Mouse (Mus musculus): Measurements from ENCODE around the gene Tmod3. TPM values are rescaled to one million over a fixed set of nuclear protein-coding genes. Genes with fewer than 3 reads are reported as not detected.
"Not testable (repeated sequence)": the region's sequence is repeated elsewhere in the genome, so short reads cannot be mapped to it uniquely, and the experiment has no call there.

Tmod3 gene
- total RNA-seq, 2 experiments from 2014 or later, result 43.6 to 62.5 TPM

GRCm38 (mm10) chr9:75522217-75522616 is 37.2 kb downstream of the Tmod3 start:
- intact Hi-C loops (cut with DNase I), result loop anchor here (5.0 kb wide), 2 partner anchors 35 to 60 kb away; partner anchors contain the start of gene Tmod3
- TF ChIP-seq CTCF (IDR thresholded peaks at IDR 0.05), result no peak
- no peak for DNase-seq (ENCODE audit: extremely low spot score in 1 of 2, low spot score in 2 of 2)

GRCm38 (mm10) chr9:75521788-75522187 is 37.7 kb downstream of the Tmod3 start:
- TF ChIP-seq CTCF (IDR thresholded peaks at IDR 0.05), result peak; percentile 56
- intact Hi-C loops (cut with DNase I), result loop anchor here (5.0 kb wide), 2 partner anchors 36 to 61 kb away; partner anchors contain the start of gene Tmod3

More at GRCm38 (mm10) chr9:75522217-75522616, 37.2 kb downstream of the Tmod3 start:
- Histone ChIP-seq H3K4me3 (no peak overlapping the region), H3K27ac (no peak overlapping the region)

DNA sequence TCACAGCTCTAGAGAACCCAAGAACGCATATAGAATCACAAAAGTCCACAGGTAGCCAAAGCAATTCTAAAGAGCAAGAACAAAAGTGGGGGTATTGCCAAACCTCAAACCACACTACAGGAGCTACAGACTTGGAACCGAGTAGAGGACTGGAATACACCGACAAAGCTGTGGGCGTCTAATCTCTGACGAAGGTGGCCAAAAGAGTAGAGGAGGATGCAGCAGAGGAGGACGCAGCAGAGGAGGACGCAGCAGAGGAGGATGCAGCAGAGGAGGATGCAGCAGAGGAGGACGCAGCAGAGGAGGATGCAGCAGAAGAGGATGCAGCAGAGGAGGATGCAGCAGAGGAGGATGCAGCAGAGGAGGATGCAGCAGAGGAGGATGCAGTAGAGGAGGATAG is 38.5 kb downstream of the Tmod3 start:
- H3K4me3 ChIP-seq, result no peak overlapping the region
- DNase-seq (ENCODE audit: extremely low spot score in 1 of 2, low spot score in 2 of 2), result no peak
- intact Hi-C loops (cut with DNase I), result loop anchor here (5.0 kb wide), 2 partner anchors 36 to 61 kb away; partner anchors contain the start of gene Tmod3
- H3K27ac ChIP-seq, result no peak overlapping the region
- TF ChIP-seq CTCF (IDR thresholded peaks at IDR 0.05), result no peak

More at GRCm38 (mm10) chr9:75521788-75522187, 37.7 kb downstream of the Tmod3 start:
- Histone ChIP-seq H3K27ac (no peak overlapping the region), H3K4me3 (no peak overlapping the region)
- no peak for DNase-seq (ENCODE audit: extremely low spot score in 1 of 2, low spot score in 2 of 2)

- intact Hi-C loops (cut with DNase I), result loop anchor here (5.0 kb wide), 1 partner anchor 235 kb away; no protein-coding TSS in a partner anchor
- Histone ChIP-seq H3K27ac (no peak overlapping the region), H3K4me3 (no peak overlapping the region)
- TF ChIP-seq CTCF (IDR thresholded peaks at IDR 0.05), result no peak
- DNase-seq (ENCODE audit: extremely low spot score in 1 of 2, low spot score in 2 of 2), result no peak
These were observed 41.7 kb downstream of the Tmod3 start for GRCm38 (mm10) chr9:75517751-75518150.

- intact Hi-C loops (cut with DNase I), result loop anchor here (5.0 kb wide), 1 partner anchor 233 kb away; no protein-coding TSS in a partner anchor
- Histone ChIP-seq H3K4me3 (no peak overlapping the region), H3K27ac (no peak overlapping the region)
- DNase-seq (ENCODE audit: extremely low spot score in 1 of 2, low spot score in 2 of 2), result peak; percentile 39 to 40
- TF ChIP-seq CTCF (IDR thresholded peaks at IDR 0.05), result peak; percentile 84
These were observed 43.9 kb downstream of the Tmod3 start for GRCm38 (mm10) chr9:75515464-75516113.

- H3K27ac ChIP-seq, result no peak overlapping the region
- no peak for DNase-seq (ENCODE audit: extremely low spot score in 1 of 2, low spot score in 2 of 2)
- no peak for TF ChIP-seq CTCF (IDR thresholded peaks at IDR 0.05)
- intact Hi-C loops (cut with DNase I), result loop anchor here (5.0 kb wide), 1 partner anchor 44 kb away; no protein-coding TSS in a partner anchor
- H3K4me3 ChIP-seq, result no peak overlapping the region
These were observed 48.1 kb downstream of the Tmod3 start for GRCm38 (mm10) chr9:75511236-75511939.

- intact Hi-C loops (cut with DNase I), result no loop called here
- H3K27ac ChIP-seq, result 0 out of 2 replicates have a peak overlapping the region, but pooled peaks have one; percentile 28
- H3K4me3 ChIP-seq, result no peak overlapping the region
- TF ChIP-seq CTCF (IDR thresholded peaks at IDR 0.05), result no peak
- no peak for DNase-seq (ENCODE audit: extremely low spot score in 1 of 2, low spot score in 2 of 2)
These were observed 55.1 kb downstream of the Tmod3 start for GRCm38 (mm10) chr9:75504311-75504710.

- no peak overlapping the region for H3K4me3 ChIP-seq
- DNase-seq (ENCODE audit: extremely low spot score in 1 of 2, low spot score in 2 of 2), result no peak
- intact Hi-C loops (cut with DNase I), result no loop called here
- no peak for TF ChIP-seq CTCF (IDR thresholded peaks at IDR 0.05)
- no peak overlapping the region for H3K27ac ChIP-seq
These were observed 60.9 kb downstream of the Tmod3 start for GRCm38 (mm10) chr9:75498571-75498970.

DNA sequence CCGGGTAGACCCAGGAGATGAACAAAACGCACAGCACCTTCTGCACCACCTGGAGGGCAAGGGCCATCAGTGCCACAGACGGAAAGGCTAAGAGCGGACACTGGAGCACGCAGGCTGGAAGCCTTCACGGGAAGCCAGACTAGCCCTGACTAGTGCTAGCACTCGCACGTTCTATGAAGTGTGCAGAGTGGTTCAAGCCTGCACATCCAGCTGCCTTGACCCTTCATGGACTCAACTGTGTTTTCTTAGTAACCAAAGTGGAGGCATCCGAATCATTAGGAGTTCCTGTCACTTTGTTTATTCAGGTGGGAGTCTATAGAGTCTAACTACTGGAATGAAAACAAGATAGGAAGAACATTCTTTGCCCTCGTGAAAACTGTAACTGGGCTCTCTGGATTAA is 63.5 kb downstream of the Tmod3 start:
- no peak overlapping the region for H3K27ac ChIP-seq
- H3K4me3 ChIP-seq, result no peak overlapping the region
- no peak for DNase-seq (ENCODE audit: extremely low spot score in 1 of 2, low spot score in 2 of 2)
- TF ChIP-seq CTCF (IDR thresholded peaks at IDR 0.05), result no peak
- intact Hi-C loops (cut with DNase I), result no loop called here

DNA sequence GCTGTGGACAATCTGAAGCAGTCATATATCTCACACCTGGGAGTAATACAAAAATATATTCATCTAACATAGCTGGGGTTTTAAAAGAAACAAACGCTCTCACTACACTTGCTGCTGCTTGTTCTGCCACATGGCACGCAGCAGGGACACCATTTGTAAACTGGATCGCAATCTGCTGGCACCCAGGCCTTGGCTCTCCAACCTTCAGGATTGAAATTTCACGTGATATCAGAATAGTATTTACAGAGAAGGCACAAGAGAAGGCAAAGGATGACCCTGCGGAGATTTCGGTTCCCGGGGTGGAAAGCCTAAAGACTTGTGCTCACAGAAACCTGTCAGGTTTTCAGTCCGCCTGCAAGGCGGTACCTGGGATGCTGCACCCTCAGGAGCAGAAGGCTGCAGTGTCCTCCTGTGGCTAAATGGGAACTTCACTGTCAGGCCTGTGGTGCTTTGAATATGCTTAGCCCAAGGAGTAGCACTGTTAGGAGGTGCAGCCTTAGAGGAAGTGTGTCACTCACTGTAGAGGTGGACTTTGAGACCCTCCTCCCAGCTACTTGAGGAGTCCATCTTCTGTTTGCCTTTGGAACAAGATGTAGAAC is 65.0 kb downstream of the Tmod3 start:
- intact Hi-C loops (cut with DNase I), result no loop called here
- Histone ChIP-seq H3K27ac (no peak overlapping the region), H3K4me3 (no peak overlapping the region)
- no peak for DNase-seq (ENCODE audit: extremely low spot score in 1 of 2, low spot score in 2 of 2)
- no peak for TF ChIP-seq CTCF (IDR thresholded peaks at IDR 0.05)

DNA sequence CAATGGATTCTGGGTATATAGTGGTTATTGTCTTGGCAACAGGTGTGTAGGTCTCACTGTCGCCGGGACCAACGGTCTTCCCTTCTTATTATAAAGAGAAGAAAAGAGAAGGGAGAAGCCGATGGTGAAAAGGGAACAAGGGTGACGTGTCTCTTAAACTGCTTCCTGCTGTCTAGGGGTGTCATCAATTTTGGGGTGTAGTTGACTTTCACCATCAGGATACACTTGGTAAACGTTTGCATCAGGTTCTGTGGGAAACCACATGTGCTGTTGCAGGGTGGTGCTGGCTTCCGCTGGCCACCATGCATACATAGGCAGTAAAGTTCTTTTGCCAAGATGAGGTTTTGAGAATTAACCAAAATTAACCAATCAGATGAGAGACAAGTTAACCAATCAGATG is 71.2 kb downstream of the Tmod3 start:
- intact Hi-C loops (cut with DNase I); H3K27ac ChIP-seq; DNase-seq (ENCODE audit: extremely low spot score in 1 of 2, low spot score in 2 of 2); H3K4me3 ChIP-seq: not testable (repeated sequence)

GRCm38 (mm10) chr9:75485231-75485630 is 74.2 kb downstream of the Tmod3 start:
- Histone ChIP-seq H3K27ac (no peak overlapping the region), H3K4me3 (no peak overlapping the region)
- intact Hi-C loops (cut with DNase I), result no loop called here
- DNase-seq (ENCODE audit: extremely low spot score in 1 of 2, low spot score in 2 of 2), result no peak
- TF ChIP-seq CTCF (IDR thresholded peaks at IDR 0.05), result no peak

Measured in left cerebral cortex, adult 2 months (tissue).